Mouse (Mus musculus) neutrophil, adult 5-6 weeks (primary cell): Measurements from ENCODE around the gene Cldn10. TPM values are rescaled to one million over a fixed set of nuclear protein-coding genes. Genes with fewer than 3 reads are reported as not detected.
A peak's percentile ranks its signal among the peaks of the same experiment; 100 is the strongest.
"Not testable (repeated sequence)": the region's sequence is repeated elsewhere in the genome, so short reads cannot be mapped to it uniquely, and the experiment has no call there.

Experiments
- ATAC-seq: fragments of 151-379, 151-347 bp; 2 replicates; pipeline ENCODE4 v1.8.0; 2017; ENCODE audit warnings: mild to moderate bottlenecking, moderate TSS enrichment; ENCODE audit not compliant: insufficient number of reproducible peaks, poor library complexity, low FRiP score, severe bottlenecking; ENCODE audit errors: extremely low read depth
- total RNA-seq: library from RNA; stranded (forward); fragments of 200-1000 nt; gene quantifications from 2 replicates; pipeline ENCODE4 v1.2.3, GENCODE M21; 2017

Cldn10 gene
- total RNA-seq, 1 experiment from 2014 or later = 1.7 TPM

GRCm38 (mm10) chr14:118776372-118776771, 11.3 kb upstream of the Cldn10 start:
- ATAC-seq = no peak

- ATAC-seq = no peak
Measured at GRCm38 (mm10) chr14:118777478-118777877, 10.2 kb upstream of the Cldn10 start.

GRCm38 (mm10) chr14:118781601-118782000, 6.1 kb upstream of the Cldn10 start:
- no peak for ATAC-seq

DNA sequence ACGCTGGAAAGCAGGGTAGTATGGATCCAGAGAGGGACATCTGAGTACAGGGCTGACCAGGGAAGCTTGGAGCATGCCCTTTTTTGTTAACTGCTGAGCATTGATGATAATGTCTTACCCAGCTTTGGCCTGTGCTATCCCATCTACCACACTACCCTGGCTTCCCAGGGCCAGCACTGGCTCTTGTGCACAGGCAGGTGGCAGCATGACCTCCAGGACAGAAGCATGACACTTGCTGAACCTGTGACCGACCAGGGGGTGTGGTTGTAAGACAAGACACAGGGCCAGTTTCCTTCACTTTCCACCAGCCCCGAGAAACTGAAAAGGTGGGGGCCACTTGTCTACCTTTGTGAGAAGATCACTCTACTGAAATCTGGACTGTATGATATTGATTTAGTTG, 5.5 kb upstream of the Cldn10 start:
- ATAC-seq = peak; percentile 39; the same call in 1 of the 2 replicates

DNA sequence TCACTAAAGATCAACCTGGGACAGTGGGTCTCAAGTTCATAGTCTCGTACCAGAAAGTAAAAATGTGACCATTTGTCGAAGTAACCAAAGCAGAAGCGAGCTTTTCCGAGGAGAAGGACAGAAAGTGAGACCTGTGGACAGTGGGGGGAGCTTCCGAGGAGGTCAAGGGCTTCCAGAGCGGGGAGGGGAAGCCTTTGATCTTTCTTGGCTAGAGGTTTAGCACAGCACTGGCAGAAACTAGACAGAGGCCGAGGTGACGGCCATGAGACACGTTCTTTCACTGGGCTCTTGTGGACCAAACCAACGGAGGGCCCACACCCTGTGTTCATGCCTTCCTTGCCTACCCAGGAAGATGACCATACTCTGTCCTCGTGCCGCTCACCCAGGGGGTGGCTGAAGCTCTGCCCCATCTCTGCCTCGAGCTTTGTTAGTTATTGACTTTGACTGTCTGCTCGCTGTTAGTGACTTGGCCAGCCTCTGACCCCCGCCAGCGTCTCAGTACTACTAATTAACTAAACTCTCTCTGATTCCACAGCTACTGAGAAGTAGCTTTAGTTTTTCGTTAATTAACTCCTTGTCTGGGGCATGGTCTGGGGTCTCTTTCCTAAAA, 4.3 kb upstream of the Cldn10 start:
- no peak for ATAC-seq

DNA sequence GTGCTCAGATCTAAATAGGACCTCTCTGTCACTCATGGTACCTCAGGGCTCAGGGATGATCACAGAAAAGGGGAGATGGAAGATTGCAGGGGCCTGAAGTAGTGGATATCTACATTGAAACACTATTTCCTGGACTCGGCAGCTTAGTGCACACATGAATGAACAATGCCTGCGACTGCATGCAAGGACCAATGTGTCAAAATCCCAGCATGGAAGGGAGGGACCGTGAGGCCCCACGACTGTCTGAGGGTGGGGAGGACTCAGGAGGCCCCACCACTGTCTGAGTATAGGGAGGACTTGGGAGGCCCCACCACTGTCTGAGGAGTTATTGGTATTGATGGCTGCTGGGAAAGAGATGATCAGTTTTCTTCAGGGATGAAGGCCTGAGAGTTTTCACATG, 2.5 kb downstream of the Cldn10 start:
- no peak for ATAC-seq

DNA sequence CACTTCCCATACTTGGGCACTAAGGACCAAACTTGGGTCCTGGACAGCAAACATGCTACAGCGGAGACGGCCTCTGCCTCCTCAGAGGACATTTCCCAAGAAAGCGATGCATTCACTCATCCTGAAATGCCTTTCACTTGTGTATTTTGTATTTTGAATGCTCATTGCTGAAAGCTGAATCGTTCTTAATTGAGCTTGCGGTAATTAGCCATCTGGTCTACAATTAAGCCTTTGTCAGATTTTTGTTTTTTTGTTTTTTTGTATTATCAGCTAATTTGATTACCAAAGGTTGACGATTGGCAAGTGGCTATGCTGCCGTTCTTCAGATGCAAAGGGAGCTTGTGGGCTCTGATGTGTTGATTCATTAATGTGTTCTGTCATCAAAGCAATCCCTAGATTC, 5.2 kb downstream of the Cldn10 start:
- ATAC-seq = no peak

DNA sequence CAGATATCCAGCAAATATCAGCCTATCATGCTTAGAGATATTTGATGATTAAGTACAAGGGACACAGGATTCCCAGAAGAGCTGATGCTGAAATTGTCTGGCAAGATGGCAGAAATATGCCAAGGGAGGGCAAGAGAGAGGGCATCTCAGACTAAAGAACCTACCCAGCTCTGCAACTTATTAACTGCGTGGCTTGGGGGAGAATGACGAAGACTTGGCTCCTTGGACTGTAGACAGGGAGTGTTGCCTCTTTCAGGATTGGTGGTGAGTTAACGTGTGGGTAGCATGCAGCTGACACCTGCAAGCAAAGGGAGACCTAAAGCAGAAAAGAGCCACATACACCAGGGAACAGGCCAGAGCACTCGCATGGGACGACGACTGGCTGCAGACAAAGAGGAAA, 5.7 kb downstream of the Cldn10 start:
- ATAC-seq = no peak

DNA sequence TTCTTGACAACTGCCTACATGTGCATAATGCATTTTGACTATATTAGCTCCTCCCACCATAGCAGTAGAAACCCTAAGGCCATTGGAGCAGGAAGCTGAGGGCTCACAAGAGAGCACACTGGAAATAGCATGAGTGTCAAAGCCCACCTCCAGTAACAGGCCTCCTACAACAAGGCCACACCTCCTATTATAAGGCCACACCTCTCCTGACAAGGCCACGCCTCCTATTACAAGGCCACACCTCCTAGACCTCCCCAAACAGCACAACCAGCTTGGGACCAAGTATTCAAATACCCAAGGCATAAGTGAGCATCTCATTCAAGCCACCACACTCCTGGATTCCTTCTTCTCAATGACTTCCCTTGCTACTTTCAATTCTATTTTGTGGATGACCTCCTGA, 6.5 kb downstream of the Cldn10 start:
- ATAC-seq = no peak

DNA sequence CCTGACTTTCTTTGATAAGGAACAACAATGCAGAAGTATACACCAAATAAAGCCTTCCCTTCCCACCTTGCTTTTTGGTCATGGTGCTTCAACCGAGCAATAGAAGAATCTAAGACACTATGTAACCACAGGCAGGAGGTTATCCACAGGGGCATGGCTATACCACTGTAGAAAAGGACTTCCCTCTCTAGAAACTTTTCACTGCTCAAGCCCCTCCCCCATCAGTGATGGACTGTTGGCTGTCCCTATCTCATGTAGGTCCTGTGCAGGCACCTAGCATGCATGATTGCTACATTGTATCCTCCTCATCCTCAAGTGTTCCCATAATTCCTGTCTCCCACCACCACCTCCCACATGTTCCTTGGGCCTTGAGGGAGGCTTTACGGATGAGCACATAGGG, 7.2 kb downstream of the Cldn10 start:
- no peak for ATAC-seq

GRCm38 (mm10) chr14:118795915-118796693, 8.4 kb downstream of the Cldn10 start:
- no peak for ATAC-seq

DNA sequence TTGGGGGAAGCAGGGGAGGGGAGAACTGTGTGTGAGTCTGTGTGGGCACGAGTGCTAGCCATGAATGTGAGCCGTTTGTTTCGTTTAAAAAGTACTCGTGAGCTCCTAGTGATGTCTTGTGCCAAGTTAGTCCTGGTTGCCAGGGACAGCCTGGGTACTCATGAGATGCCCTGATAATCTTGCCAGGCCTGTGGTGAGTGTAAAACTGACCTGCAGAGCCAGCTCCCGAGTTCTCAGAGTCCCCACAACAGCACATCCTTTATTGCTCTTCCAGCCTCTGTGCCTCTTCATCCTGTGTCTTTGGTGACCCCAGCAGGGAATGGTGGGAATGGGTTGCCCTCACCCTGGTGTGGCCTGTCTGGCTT, 9.0 kb downstream of the Cldn10 start:
- ATAC-seq = no peak

DNA sequence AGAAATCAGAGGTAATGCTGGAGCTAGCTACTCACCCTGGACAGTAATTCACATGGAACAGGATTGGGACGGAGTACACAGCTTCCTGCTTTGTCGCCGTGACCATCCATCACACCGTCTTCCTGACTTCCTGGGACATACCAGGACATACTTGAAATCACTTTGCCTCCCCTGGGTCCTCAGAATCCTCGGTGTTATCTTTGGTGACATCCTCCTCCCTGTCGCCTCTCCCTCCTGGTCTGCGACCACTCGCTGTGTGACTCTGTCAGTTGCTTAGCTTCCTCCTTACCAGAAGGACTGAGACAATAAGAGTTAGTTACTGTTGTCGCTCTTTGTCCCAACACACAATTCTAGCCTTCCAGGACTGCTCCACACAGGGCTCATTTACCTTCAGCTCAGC, 9.6 kb downstream of the Cldn10 start:
- ATAC-seq = no peak

- ATAC-seq = no peak
Measured at GRCm38 (mm10) chr14:118799918-118800317, 12.2 kb downstream of the Cldn10 start.

GRCm38 (mm10) chr14:118803936-118804335, 16.2 kb downstream of the Cldn10 start:
- no peak for ATAC-seq

- no peak for ATAC-seq
Measured at GRCm38 (mm10) chr14:118804351-118804750, 16.6 kb downstream of the Cldn10 start.

GRCm38 (mm10) chr14:118807653-118808052, 19.9 kb downstream of the Cldn10 start:
- no peak for ATAC-seq

DNA sequence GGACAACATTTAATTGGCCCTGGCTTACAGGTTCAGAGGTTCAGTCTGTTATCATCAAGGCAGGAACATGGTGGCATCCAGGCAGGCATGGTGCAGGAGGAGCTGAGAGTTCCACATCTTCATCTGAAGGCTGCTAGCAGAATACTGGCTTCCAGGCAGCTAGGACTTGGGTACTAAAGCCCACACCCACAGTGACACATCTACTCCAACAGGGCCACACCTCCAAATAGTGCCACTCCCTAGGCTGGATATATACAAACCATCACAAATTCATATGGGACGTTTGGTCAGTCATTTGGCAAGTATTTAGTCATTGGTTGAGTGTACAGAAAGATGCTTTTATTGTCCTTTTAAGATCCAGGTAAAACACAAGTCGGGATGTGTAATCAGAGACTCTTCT, 20.5 kb downstream of the Cldn10 start:
- ATAC-seq = not testable (repeated sequence)

DNA sequence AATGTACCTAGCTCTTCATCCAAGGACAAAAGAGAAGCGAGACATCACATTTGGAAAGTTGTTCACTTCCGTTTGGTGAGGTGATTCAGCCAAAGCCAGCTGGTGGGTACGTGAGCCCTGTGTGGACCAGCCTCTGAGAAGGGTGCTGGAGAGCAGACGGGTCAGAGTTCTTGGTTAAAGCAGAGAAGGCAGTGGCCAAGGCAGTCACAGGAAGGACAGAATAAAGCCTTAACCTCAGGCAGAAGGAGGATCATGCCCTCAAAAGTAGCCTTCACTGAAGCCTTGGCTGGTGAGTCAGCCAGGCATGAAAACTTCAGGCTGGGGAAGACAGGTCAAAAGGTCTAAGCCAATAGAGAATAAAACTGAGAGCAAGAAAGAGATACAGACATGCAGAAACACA, 22.0 kb downstream of the Cldn10 start:
- ATAC-seq = no peak

DNA sequence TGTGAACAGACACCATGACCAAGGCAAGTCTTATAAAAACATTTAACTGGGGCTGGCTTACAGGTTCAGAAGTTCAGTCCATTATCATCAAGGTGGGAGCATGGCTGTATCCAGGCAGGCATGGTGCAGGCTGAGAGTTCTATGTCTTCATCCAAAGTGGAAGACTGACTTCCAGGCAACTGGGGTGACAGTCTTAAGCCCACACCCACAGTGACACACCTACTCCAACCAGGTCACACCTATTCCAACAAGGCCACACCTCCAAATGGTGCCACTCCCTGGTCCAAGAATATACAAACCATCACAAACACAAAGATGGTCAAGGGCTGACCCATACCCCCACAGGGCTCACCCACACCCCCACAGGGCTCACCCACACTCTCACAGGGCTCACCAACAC, 23.5 kb downstream of the Cldn10 start:
- ATAC-seq = not testable (repeated sequence)

- no peak for ATAC-seq
Measured at GRCm38 (mm10) chr14:118813111-118813510, 25.4 kb downstream of the Cldn10 start.
